Mouse (Mus musculus) T-helper 2 cell (primary cell): ENCODE measurements around the gene Gm49384.

Source experiments
- in situ Hi-C: fragments of 300-600 bp; cut with MboI, MseI; formaldehyde crosslinking; loops from one replicate; pipeline ENCODE4 v1.15.1; 2025; ENCODE audit warnings: high pct_unique_total_duplicates

Gm49384 gene

DNA sequence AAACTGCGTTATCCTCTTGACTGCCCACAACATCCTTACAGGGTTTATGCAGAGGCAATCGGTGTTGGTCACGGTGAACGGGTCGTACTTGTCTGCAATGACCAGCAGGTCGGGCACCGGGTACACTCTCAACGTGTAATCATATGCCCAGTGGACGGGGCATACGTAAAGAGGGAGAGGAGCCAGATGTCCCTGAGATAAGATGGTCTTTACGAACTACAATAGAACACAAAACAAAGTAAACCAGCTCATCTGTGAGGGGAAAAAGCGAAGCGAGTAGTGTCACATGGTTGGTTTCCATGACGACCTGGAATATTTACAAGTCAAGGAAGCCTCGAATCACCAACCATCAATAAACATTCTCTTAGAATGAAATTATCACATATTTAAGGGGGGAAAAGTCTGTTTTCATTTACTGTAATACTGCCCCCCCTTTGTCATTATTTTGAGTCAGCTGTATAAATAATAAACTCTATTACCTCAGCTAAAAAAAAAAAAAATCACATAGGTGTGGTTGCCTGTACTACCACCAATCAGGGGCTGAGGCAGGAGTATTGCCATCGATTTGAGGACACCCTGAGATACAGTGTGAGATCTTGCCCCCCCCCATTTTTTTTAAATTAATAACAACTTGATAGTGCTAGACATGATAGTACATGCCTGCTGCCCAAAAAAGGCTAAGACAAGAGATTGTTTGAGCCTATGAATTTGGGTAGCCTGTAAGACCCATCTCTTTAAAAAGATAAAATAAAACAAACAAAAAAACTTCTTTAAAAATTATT, at the start of gene Gm49384:
Gene Gm49384, minus strand, starts transcription at position 216 of the 782 bp plus-strand sequence.
- in situ Hi-C loops, result no loop called here

DNA sequence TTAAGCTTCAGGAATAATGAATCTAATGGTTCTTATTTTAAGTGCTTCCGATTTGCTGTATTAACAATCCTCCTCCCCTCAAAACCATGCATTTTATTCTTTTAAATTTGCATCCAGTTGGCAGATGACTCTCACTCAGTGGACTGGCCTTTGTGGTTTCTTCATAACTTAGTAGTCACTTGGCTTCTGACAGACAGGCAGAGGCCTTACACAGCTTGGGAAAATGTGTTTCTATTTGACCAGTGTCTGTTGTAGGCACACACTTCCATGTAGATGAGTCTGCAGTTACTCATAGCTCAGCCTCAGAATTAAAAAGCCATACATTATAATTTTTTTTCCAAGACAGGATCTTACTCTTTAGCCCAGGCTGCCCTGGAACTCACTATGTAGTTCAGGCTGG, 49.7 kb upstream of the Gm49384 start:
- in situ Hi-C loops, result no loop called here

GRCm38 (mm10) chr12:69250756-69251155, 46.7 kb upstream of the Gm49384 start:
- in situ Hi-C loops, result no loop called here

- in situ Hi-C loops, result loop anchor here (25.0 kb wide), 1 partner anchor 888 kb away; no protein-coding TSS in a partner anchor
Measured at GRCm38 (mm10) chr12:69249766-69250165, 45.7 kb upstream of the Gm49384 start.

GRCm38 (mm10) chr12:69241771-69242431, 37.8 kb upstream of the Gm49384 start:
- in situ Hi-C loops, result loop anchor here (25.0 kb wide), 1 partner anchor 895 kb away; no protein-coding TSS in a partner anchor

GRCm38 (mm10) chr12:69241405-69241770, 37.3 kb upstream of the Gm49384 start:
- in situ Hi-C loops, result loop anchor here (25.0 kb wide), 1 partner anchor 896 kb away; no protein-coding TSS in a partner anchor

DNA sequence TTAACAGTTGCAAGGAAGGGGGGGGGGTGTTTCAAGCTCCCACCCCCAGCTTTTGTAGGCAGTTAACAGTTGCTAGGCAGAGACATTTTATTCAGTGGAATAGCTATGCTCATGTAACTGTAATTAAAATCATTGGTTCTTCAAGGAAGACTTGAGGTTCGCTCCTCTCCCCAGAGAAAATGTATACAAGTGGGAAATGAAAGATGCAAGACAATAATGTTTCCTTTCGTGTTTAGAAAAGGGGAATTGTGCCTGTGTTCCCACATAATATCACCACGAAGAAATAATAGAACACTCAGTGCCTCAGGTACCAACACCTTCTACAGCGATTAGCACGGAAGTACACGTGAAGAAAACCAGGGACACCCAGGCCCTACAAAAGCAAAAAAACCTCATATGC, 36.8 kb upstream of the Gm49384 start, which contains the start of gene Klhdc1:
Gene Klhdc1, plus strand, starts transcription at position 301 of the 400 bp plus-strand sequence.
- in situ Hi-C loops, result loop anchor here (25.0 kb wide), 1 partner anchor 896 kb away; no protein-coding TSS in a partner anchor

DNA sequence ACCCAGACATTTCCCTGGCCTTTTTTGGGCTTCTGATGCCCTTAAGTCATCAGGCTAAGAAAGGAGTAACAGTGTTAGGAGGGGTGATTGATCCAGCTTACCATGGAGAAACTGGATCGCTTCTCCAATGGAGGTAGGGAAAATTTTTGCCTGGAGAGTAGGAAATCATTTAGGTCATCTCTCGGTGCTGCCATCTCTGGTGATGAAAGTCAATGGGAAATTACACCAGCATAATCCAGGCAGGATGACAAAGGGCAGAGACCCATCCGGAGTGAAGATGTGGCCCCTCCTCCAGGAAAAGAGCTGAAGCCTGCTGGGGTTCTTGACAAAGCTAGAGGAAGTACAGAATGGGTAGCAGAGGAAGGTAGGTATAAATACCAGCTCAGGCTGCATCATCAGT, 34.2 kb upstream of the Gm49384 start:
- in situ Hi-C loops, result loop anchor here (25.0 kb wide), 1 partner anchor 899 kb away; no protein-coding TSS in a partner anchor

DNA sequence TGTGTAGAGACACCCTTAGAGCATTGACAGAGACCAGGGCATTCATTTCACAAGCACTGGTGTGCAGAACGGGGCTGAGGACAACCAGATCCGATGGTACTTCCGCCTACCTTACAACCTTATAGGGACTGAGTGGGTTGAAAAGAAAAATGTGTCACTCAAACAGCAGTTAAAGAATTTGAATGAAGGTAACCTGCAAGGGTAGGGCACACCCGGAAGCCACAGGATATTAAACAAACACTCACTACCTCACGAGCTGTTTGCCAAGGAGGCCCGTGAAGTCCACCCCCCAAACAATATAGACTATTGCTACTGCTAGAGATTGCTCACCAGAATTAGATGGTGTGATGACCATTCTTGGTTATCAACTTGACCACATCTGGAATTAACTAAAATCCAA, 31.7 kb upstream of the Gm49384 start:
- in situ Hi-C loops, result loop anchor here (25.0 kb wide), 1 partner anchor 902 kb away; no protein-coding TSS in a partner anchor

- in situ Hi-C loops, result loop anchor here (25.0 kb wide), 1 partner anchor 908 kb away; no protein-coding TSS in a partner anchor
Measured at GRCm38 (mm10) chr12:69229251-69229650, 25.2 kb upstream of the Gm49384 start.

GRCm38 (mm10) chr12:69227776-69228466, 23.9 kb upstream of the Gm49384 start, which contains the start of gene Pole2:
Gene Pole2, minus strand, starts transcription at chr12:69228195.
- in situ Hi-C loops, result loop anchor here (25.0 kb wide), 1 partner anchor 909 kb away; no protein-coding TSS in a partner anchor

GRCm38 (mm10) chr12:69220613-69221277, 16.7 kb upstream of the Gm49384 start:
- in situ Hi-C loops, result no loop called here

DNA sequence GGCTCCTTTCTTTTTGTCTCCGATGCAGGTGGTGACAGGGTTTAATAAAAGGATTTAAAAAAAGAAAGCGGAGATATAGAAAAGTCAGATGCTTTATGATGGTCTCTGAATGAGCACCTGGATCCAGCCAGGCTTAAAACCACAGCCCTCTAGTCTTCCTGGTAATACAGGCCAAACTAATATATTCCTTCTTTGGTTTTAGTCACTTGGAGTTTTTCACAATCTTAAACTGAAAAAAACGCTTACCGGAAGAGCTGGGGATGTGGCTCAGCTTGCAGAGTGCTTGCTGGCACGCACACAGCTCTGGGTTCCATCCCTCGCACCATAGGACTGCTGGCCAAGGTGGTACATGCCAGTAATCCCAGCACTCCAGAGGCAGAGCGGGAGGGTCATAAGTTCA, 12.5 kb upstream of the Gm49384 start:
- in situ Hi-C loops, result loop anchor here (5.0 kb wide), 2 partner anchors 121 to 381 kb away; no protein-coding TSS in a partner anchor

DNA sequence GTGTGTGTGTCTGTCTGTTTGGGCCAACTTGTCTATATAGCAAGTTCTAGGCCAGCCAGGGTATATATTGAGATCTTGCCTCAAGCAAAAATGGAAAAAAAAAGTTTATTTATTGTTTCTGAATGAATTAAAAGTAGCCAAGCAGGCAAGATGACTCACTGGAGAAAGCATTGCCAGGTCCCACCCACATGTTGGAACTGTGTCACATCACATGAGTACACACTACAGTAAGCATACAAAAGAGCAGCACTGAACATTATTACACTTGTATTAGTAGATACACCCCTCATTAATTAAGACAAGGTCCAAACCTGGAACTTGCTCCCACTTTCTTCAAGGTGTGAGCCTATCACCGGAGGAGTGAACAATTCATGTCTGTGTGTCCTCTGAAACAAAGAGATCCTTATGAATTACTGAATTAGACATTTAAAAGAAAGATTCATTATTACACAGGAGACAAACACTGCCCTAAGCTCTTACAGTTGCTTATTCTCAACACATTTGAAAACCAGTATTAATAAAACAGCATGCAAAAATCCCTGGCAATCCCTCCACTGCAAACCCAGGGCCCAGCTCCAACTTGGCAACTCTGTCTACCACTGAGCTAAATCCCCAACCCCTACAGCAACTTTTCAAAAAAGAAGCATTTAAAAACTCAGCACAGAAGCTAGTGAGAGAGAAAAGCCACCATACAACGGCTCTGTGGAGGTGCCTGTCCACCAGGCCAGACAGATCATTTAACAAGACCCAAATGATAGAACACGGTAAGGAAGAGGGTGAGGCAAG, 11.1 kb upstream of the Gm49384 start:
- in situ Hi-C loops, result loop anchor here (5.0 kb wide), 3 partner anchors 122 to 482 kb away; no protein-coding TSS in a partner anchor

DNA sequence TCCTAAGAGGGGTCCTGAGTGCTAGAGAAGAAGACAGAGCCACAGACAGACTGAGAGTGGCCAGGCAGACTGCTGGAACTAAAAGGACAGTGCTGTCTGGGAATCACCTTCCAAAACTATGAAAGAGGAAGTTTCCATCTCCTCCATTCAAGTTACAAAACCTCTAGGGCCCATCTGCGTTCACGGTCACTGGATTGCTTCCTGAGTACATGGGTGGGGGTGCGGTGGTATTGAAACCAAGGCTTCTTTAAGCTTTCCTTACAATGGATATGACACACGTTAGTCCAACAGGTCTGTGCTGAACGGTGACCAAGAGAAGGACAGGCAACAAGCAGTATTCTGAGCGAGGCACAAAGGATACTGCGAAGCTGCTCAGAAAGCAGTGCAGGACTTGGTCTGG, 10.3 kb upstream of the Gm49384 start:
- in situ Hi-C loops, result loop anchor here (5.0 kb wide), 1 partner anchor 483 kb away; no protein-coding TSS in a partner anchor

- in situ Hi-C loops, result loop anchor here (5.0 kb wide), 1 partner anchor 484 kb away; no protein-coding TSS in a partner anchor
Measured at GRCm38 (mm10) chr12:69213186-69213777, 9.2 kb upstream of the Gm49384 start.

- in situ Hi-C loops, result loop anchor here (5.0 kb wide), 1 partner anchor 486 kb away; no protein-coding TSS in a partner anchor
Measured at GRCm38 (mm10) chr12:69211057-69211456, 7.0 kb upstream of the Gm49384 start.

DNA sequence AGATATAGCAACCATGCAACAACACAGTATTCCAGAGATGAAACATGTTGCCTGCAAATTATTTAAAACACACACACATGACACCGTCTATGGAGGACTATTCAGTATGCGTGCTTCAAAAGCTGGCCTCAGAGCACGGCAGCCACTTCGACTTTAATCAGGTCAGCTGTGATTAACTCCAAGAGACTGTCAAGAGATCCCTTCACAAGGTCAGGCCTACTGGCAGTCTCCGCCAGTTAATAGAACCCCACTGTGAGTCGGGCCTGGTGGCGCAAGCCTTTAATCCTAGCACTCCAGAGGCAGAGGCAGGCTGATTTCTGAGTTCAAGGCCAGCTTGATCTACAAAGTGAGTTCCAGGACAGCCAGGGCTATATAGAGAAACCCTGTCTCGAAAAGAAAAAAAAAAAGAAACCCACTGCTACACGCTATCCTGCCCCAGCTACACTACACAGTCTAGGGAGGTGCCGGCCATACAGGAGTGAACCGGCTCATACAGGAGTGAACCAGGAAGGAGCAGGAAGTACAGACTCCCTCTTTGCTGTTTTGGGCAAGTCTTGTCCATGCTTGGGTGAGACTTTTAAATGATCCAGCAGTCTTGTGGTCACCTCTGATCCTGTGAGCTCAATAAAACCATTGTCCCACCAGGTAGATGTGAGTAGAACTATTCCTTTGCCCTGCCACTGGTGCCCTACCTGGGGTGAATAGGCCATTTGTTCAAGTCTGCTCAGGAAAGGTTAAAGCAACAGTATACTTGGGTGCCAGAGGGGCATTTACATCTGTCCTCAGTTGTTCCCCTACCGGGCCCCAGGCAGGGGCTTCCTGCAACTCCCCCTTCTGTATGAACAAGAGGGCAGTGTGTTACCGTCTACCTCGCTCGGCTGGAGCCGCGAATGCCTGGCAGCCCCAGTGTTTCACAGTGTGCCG, 6.3 kb upstream of the Gm49384 start:
- in situ Hi-C loops, result loop anchor here (5.0 kb wide), 1 partner anchor 487 kb away; no protein-coding TSS in a partner anchor
